Mouse (Mus musculus): ENCODE measurements at regions not wholly inside any gene's neighbourhood (a gene's known extent, or its start where the extent isn't known, plus 50 kb on each side); places are given as distances from the start of the nearest gene placed in this dataset.

- H3K27ac ChIP-seq (ENCODE audit: insufficient read depth, low read length), result no peak overlapping the region
These were observed 153.3 kb upstream of the Nampt start for GRCm38 (mm10) chr12:32666040-32666439.

DNA sequence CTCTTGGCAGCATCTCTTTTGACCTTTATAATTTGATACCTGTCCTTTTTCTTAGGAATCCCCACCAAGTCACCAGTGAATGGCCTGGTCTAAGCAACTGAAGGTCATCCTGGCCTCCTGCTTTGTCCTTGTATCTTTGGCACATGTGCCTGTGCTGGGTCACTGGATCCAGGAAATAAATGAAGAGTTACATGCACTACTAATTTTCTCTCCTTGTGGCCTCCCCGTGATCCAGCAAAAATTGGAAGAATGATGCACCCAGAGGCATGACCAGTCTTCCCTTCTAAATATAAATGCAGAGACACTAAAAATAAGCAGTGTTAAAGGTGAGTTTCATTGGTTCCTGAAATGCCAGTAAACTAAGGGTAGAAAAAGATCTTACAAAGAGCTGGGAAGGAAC, 141.4 kb upstream of the Nampt start:
- no peak overlapping the region for H3K4me3 ChIP-seq (ENCODE audit: insufficient read depth, low read length)
- no peak for TF ChIP-seq POLR2A (IDR thresholded peaks at IDR 0.05; ENCODE audit: extremely low read depth, insufficient read depth, low read length)
- TF ChIP-seq CTCF (IDR thresholded peaks at IDR 0.05; ENCODE audit: extremely low read depth, insufficient read depth, low read length), result no peak

More at GRCm38 (mm10) chr12:32666040-32666439, 153.3 kb upstream of the Nampt start:
- Histone ChIP-seq H3K4me1 (ENCODE audit: control insufficient read depth, insufficient read depth, low read length) (0 out of 2 replicates have a peak, but pooled peaks cover 1% of the 10 kb centered on the region), H3K4me3 (ENCODE audit: insufficient read depth, low read length) (no peak overlapping the region)
- TF ChIP-seq CTCF (IDR thresholded peaks at IDR 0.05; ENCODE audit: extremely low read depth, insufficient read depth, low read length) (no peak), POLR2A (IDR thresholded peaks at IDR 0.05; ENCODE audit: extremely low read depth, insufficient read depth, low read length) (no peak)

GRCm38 (mm10) chr12:32678756-32679155, 140.6 kb upstream of the Nampt start:
- TF ChIP-seq POLR2A (IDR thresholded peaks at IDR 0.05; ENCODE audit: extremely low read depth, insufficient read depth, low read length) (no peak), CTCF (IDR thresholded peaks at IDR 0.05; ENCODE audit: extremely low read depth, insufficient read depth, low read length) (no peak)
- Histone ChIP-seq H3K27ac (ENCODE audit: insufficient read depth, low read length) (no peak overlapping the region), H3K4me1 (ENCODE audit: control insufficient read depth, insufficient read depth, low read length) (no peaks in the 10 kb centered on the region), H3K4me3 (ENCODE audit: insufficient read depth, low read length) (no peak overlapping the region)

More for the DNA sequence above, 141.4 kb upstream of the Nampt start:
- Histone ChIP-seq H3K4me1 (ENCODE audit: control insufficient read depth, insufficient read depth, low read length) (no peaks in the 10 kb centered on the region), H3K27ac (ENCODE audit: insufficient read depth, low read length) (no peak overlapping the region)

- no peaks in the 10 kb centered on the region for H3K4me1 ChIP-seq (ENCODE audit: control insufficient read depth, insufficient read depth, low read length)
- H3K27ac ChIP-seq (ENCODE audit: insufficient read depth, low read length), result no peak overlapping the region
- no peak overlapping the region for H3K4me3 ChIP-seq (ENCODE audit: insufficient read depth, low read length)
- TF ChIP-seq POLR2A (IDR thresholded peaks at IDR 0.05; ENCODE audit: extremely low read depth, insufficient read depth, low read length), result no peak
These were observed 137.4 kb upstream of the Nampt start for GRCm38 (mm10) chr12:32681910-32682309.

DNA sequence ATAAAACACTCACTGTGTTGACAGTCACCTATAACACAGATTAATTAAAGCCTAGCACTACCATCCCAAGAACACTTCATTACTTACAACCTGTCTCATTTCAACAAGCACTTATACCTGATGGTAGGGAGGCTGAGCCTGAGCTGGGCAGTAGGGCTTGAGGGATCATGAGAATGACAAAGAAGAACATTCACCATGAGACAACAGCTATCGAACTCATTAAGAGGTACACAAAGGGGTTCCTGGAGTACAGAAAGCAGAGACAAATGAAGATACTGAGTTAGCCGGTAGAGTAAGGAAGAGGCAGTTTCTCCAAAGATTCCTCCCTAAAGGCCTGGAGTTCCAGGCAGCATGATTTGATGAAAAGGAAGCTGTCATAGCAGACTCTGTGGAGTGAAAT, 136.0 kb upstream of the Nampt start:
- no peaks in the 10 kb centered on the region for H3K4me1 ChIP-seq (ENCODE audit: control insufficient read depth, insufficient read depth, low read length)
- no peak overlapping the region for H3K4me3 ChIP-seq (ENCODE audit: insufficient read depth, low read length)
- no peak overlapping the region for H3K27ac ChIP-seq (ENCODE audit: insufficient read depth, low read length)
- TF ChIP-seq POLR2A (IDR thresholded peaks at IDR 0.05; ENCODE audit: extremely low read depth, insufficient read depth, low read length) (no peak), CTCF (IDR thresholded peaks at IDR 0.05; ENCODE audit: extremely low read depth, insufficient read depth, low read length) (no peak)

- no peaks in the 10 kb centered on the region for H3K4me1 ChIP-seq (ENCODE audit: control insufficient read depth, insufficient read depth, low read length)
- TF ChIP-seq POLR2A (IDR thresholded peaks at IDR 0.05; ENCODE audit: extremely low read depth, insufficient read depth, low read length), result no peak
- no peak for TF ChIP-seq CTCF (IDR thresholded peaks at IDR 0.05; ENCODE audit: extremely low read depth, insufficient read depth, low read length)
- no peak overlapping the region for H3K4me3 ChIP-seq (ENCODE audit: insufficient read depth, low read length)
- no peak overlapping the region for H3K27ac ChIP-seq (ENCODE audit: insufficient read depth, low read length)
These were observed 133.5 kb upstream of the Nampt start for GRCm38 (mm10) chr12:32685788-32686385.

DNA sequence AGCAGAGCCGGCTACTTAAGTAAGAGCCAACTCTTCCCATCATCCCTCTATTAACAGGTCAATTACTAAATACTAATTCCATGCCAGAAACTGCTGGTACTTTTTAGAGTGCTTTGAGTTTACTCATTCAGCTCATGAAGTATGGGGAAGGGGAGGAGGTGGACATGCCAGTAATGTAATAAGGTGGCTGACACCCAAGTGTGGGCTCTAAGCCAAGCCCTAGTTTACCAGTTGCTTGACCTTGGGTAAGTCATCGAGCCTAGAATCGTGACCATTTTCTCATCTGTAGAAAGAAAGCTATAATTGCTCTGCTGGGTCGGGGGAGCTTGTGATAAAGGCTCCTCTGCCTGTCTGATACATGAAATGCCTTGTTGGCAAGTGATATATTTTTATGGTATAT, 130.0 kb upstream of the Nampt start:
- H3K27ac ChIP-seq (ENCODE audit: insufficient read depth, low read length), result no peak overlapping the region
- TF ChIP-seq CTCF (IDR thresholded peaks at IDR 0.05; ENCODE audit: extremely low read depth, insufficient read depth, low read length), result no peak
- H3K4me1 ChIP-seq (ENCODE audit: control insufficient read depth, insufficient read depth, low read length), result no peaks in the 10 kb centered on the region
- no peak overlapping the region for H3K4me3 ChIP-seq (ENCODE audit: insufficient read depth, low read length)

- Histone ChIP-seq H3K4me1 (ENCODE audit: control insufficient read depth, insufficient read depth, low read length) (no peaks in the 10 kb centered on the region), H3K27ac (ENCODE audit: insufficient read depth, low read length) (no peak overlapping the region), H3K4me3 (ENCODE audit: insufficient read depth, low read length) (no peak overlapping the region)
- TF ChIP-seq POLR2A (IDR thresholded peaks at IDR 0.05; ENCODE audit: extremely low read depth, insufficient read depth, low read length) (no peak), CTCF (IDR thresholded peaks at IDR 0.05; ENCODE audit: extremely low read depth, insufficient read depth, low read length) (no peak)
These were observed 129.2 kb upstream of the Nampt start for GRCm38 (mm10) chr12:32690096-32690495.

- Histone ChIP-seq H3K4me3 (ENCODE audit: insufficient read depth, low read length) (no peak overlapping the region), H3K4me1 (ENCODE audit: control insufficient read depth, insufficient read depth, low read length) (no peaks in the 10 kb centered on the region), H3K27ac (ENCODE audit: insufficient read depth, low read length) (no peak overlapping the region)
- no peak for TF ChIP-seq POLR2A (IDR thresholded peaks at IDR 0.05; ENCODE audit: extremely low read depth, insufficient read depth, low read length)
- TF ChIP-seq CTCF (IDR thresholded peaks at IDR 0.05; ENCODE audit: extremely low read depth, insufficient read depth, low read length), result no peak
These were observed 127.1 kb upstream of the Nampt start for GRCm38 (mm10) chr12:32692081-32692819.

DNA sequence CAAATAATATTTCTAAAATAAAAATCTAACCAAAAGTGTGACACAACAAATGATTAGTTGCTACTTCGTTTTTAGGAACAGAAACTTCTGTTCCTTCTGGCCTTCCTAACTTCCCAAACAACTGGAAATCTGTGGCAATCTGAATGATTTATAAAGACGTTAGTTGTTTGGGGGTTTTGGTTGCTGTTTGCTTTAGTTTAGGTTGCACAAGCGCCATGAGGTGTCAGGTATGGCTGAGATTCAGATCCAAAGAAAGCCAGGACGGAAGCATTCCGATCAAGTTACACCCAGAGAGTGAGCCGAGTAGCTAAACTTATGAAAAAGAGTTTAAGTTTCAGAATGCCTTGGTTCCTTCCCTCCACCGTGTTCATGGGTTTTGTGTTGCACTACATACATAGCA, 126.4 kb upstream of the Nampt start:
- Histone ChIP-seq H3K4me3 (ENCODE audit: insufficient read depth, low read length) (no peak overlapping the region), H3K4me1 (ENCODE audit: control insufficient read depth, insufficient read depth, low read length) (no peaks in the 10 kb centered on the region), H3K27ac (ENCODE audit: insufficient read depth, low read length) (no peak overlapping the region)
- no peak for TF ChIP-seq CTCF (IDR thresholded peaks at IDR 0.05; ENCODE audit: extremely low read depth, insufficient read depth, low read length)
- no peak for TF ChIP-seq POLR2A (IDR thresholded peaks at IDR 0.05; ENCODE audit: extremely low read depth, insufficient read depth, low read length)
